Mouse (Mus musculus): ENCODE measurements around the gene H2-Aa. TPM values are rescaled to one million over a fixed set of nuclear protein-coding genes. Genes with fewer than 3 reads are reported as not detected.

Gene H2-Aa
- polyA plus RNA-seq, 1 experiment from 2014 or later = not detected

DNA sequence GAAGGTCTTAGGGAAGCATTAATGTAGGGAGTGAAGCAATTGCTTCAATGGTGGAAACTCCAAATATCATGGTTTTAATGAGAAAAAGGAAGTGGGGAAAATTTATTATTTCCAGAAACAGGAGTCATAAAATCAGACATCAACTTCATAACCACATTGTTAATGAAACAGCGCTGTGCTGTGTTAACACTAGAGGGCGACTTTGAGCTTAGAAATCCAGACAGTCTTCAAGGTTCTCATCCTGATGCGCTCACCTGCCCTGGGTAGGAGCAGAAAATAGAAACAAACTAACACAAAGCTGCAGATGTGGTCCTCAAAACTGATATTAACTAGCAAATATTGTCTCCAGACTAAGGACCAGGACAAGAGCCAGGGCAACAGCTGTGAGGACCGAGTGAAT is 37.7 kb downstream of the H2-Aa start:
- WGBS = 25% methylated on average over 4 of the region's 4 CpGs
- no peaks in the 10 kb centered on the region for H3K27me3 ChIP-seq (ENCODE audit: insufficient read depth, poor library complexity, severe bottlenecking)
- H3K36me3 ChIP-seq = no peaks in the 10 kb centered on the region
- DNase-seq (ENCODE audit: low spot score) = peak; percentile 44
- no peak overlapping the region for H3K4me3 ChIP-seq
- H3K27ac ChIP-seq = no peak overlapping the region
- H3K4me1 ChIP-seq (replicated peaks) = no peaks in the 10 kb centered on the region
- no peaks in the 10 kb centered on the region for H3K9me3 ChIP-seq

DNA sequence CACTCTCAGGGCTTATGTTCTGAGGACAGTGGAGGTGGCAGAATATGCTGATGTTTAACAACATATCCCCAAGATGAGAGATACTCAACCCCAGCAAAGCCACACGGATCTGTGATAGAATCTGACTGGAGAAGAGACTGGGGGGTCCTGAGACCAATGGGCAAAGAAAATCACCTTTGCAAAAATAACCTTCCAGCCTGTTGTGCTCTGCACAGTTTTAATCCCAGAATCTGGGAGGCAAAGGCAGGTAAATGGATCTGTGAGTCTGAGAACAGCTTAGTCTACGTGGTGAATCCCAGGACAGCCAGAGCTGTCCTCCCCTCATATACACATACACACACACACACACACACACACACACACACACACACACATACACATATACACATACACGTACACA is 38.3 kb downstream of the H2-Aa start:
- Histone ChIP-seq H3K27me3 (ENCODE audit: insufficient read depth, poor library complexity, severe bottlenecking) (no peaks in the 10 kb centered on the region), H3K27ac (no peak overlapping the region), H3K4me3 (no peak overlapping the region), H3K9me3 (no peaks in the 10 kb centered on the region), H3K4me1 (replicated peaks) (no peaks in the 10 kb centered on the region), H3K36me3 (no peaks in the 10 kb centered on the region)
- 49% methylated on average over 3 of the region's 3 CpGs for WGBS
- DNase-seq (ENCODE audit: low spot score) = no peak

DNA sequence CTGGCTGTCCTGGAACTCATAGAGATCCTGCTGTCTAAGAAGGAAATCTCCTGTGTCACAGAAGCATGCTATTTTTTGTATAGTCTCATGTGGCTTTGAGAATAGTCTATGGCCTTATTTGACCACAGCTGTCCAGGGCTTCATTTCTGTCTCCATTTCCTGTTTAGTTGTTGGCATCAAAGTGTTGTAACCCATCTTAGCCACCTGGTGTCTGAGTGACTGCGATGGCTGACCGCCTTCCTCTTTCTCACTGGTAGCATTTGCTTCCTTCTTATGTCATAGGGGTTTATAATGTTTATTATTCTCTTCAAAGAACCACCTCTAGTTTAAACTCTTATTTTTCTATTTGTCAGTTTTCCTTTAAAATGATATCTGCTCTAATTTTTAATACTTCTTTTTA is 38.9 kb downstream of the H2-Aa start:
- Histone ChIP-seq H3K36me3 (no peaks in the 10 kb centered on the region), H3K4me1 (replicated peaks) (no peaks in the 10 kb centered on the region), H3K9me3 (no peaks in the 10 kb centered on the region), H3K4me3 (no peak overlapping the region), H3K27me3 (ENCODE audit: insufficient read depth, poor library complexity, severe bottlenecking) (no peaks in the 10 kb centered on the region), H3K27ac (no peak overlapping the region)
- 83% methylated on average over 2 of the region's 2 CpGs for WGBS
- DNase-seq (ENCODE audit: low spot score) = no peak

DNA sequence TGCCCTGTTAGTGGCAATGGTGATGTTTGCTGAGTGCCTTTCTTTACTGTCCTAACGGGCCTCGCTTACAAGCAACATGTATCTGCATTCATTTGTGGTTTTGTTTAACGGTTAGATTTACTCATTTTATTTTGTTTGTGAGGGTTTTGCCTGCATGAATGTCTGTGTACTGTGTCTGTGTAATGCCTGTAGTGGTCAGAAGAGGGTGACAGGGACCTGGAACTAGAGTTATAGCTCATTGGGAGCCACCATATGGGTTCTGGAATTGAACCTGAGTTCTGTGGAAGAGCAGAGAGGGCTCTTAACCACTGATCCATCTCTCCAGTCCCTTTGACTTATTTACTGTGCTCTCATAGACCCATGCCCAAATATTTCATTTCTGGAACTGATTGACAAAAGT is 40.6 kb downstream of the H2-Aa start:
- WGBS = 89% methylated on average over 3 of the region's 3 CpGs
- no peaks in the 10 kb centered on the region for H3K27me3 ChIP-seq (ENCODE audit: insufficient read depth, poor library complexity, severe bottlenecking)
- H3K4me1 ChIP-seq (replicated peaks) = no peaks in the 10 kb centered on the region
- H3K36me3 ChIP-seq = no peaks in the 10 kb centered on the region
- H3K27ac ChIP-seq = no peak overlapping the region
- no peak overlapping the region for H3K4me3 ChIP-seq
- no peak for DNase-seq (ENCODE audit: low spot score)
- H3K9me3 ChIP-seq = 0 out of 2 replicates have a peak, but pooled peaks cover 2% of the 10 kb centered on the region

DNA sequence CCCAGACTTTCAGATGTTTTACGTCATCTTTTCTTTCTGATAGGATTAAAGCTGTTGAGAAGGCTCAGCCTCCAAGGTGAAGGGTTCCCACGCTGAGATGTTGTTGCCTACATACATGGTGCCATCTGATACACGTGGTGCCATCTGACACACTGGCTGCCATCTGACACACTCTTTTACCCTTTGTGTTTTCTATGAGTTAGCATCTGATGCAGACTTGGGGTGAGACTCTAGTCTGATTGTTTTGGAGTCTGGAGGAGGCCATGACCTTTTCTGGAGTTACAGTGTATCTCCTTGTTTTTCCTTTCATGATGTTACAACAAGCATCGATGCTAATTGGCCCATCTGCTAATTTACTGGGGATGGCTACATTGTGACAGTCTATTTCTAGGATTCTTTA is 43.0 kb downstream of the H2-Aa start:
- Histone ChIP-seq H3K4me3 (no peak overlapping the region), H3K36me3 (no peaks in the 10 kb centered on the region), H3K27me3 (ENCODE audit: insufficient read depth, poor library complexity, severe bottlenecking) (no peaks in the 10 kb centered on the region), H3K27ac (no peak overlapping the region), H3K4me1 (replicated peaks) (no peaks in the 10 kb centered on the region), H3K9me3 (peaks cover 7% of the 10 kb centered on the region; the same call in 1 of the 2 replicates)
- no peak for DNase-seq (ENCODE audit: low spot score)
- WGBS = 81% methylated on average over 4 of the region's 4 CpGs

DNA sequence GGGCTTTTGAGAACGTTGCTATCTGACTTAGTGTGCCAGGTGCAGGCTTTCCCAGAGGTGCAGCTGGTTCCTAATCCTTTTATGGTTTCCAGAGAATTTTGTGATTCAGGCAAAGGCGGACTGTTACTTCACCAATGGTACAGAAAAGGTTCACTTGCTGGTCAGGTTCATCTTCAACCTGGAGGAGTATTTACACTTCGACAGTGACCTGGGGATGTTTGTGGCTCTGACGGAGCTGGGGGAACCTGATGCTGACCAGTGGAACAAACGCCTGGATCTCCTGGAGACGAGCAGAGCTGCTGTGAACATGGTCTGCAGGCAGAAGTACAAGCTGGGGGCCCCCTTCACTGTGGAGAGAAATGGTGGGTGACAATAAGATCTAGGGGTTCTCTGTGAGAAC is 46.7 kb downstream of the H2-Aa start:
- no peak for DNase-seq (ENCODE audit: low spot score)
- Histone ChIP-seq H3K27ac (no peak overlapping the region), H3K4me1 (replicated peaks) (no peaks in the 10 kb centered on the region), H3K27me3 (ENCODE audit: insufficient read depth, poor library complexity, severe bottlenecking) (no peaks in the 10 kb centered on the region), H3K4me3 (no peak overlapping the region), H3K9me3 (peaks cover 7% of the 10 kb centered on the region; the same call in 1 of the 2 replicates), H3K36me3 (no peaks in the 10 kb centered on the region)
- 80% methylated on average over 6 of the region's 6 CpGs for WGBS

DNA sequence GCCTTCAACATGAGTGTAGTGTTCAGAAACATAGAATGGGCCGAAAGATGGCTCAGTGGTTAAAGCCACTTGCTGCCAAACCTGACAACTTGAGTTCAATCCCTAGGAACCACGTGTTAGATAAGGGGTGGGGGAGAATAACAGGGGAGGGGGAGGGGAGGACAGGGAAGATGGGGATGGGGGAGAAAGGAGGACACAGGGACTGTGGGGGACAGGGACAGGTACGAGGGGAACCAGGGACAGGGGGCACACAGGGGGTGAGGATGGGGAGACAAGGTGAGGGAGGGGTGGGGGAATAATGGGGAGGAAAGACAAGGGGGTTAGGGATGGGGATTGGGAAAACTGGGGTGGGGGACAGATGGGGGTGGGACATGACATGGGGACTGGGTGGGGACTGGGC is 47.3 kb downstream of the H2-Aa start:
- Histone ChIP-seq H3K9me3 (peaks cover 7% of the 10 kb centered on the region; the same call in 1 of the 2 replicates), H3K36me3 (no peaks in the 10 kb centered on the region), H3K27ac (no peak overlapping the region), H3K4me1 (replicated peaks) (no peaks in the 10 kb centered on the region), H3K4me3 (no peak overlapping the region), H3K27me3 (ENCODE audit: insufficient read depth, poor library complexity, severe bottlenecking) (no peaks in the 10 kb centered on the region)
- 76% methylated on average over 3 of the region's 3 CpGs for WGBS
- no peak for DNase-seq (ENCODE audit: low spot score)

DNA sequence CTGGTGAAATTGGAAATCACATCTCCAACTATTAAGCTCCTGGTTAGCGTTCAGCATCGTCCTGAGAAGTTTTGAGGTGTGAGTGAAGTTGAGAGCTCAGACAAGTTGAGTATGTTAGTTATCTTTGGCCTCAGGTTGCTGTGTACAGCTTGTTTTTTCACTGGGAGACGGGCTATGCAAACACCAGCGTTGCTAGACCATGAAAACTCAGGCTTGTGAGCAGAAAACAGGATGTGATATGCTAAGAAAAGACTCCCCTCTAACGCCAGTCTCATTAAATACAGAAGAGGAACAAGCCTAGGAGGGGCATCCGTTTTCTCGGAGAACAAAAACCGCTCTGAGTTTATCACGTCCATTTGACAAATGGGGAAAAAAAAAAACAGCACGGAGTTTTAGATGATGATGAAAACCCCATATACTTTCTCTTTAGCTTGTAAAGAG is 48.0 kb downstream of the H2-Aa start:
- Histone ChIP-seq H3K4me3 (no peak overlapping the region), H3K9me3 (peaks cover 7% of the 10 kb centered on the region; the same call in 1 of the 2 replicates), H3K27ac (no peak overlapping the region), H3K4me1 (replicated peaks) (no peaks in the 10 kb centered on the region), H3K27me3 (ENCODE audit: insufficient read depth, poor library complexity, severe bottlenecking) (no peaks in the 10 kb centered on the region), H3K36me3 (no peaks in the 10 kb centered on the region)
- no peak for DNase-seq (ENCODE audit: low spot score)
- WGBS = 79% methylated on average over 10 of the region's 10 CpGs

DNA sequence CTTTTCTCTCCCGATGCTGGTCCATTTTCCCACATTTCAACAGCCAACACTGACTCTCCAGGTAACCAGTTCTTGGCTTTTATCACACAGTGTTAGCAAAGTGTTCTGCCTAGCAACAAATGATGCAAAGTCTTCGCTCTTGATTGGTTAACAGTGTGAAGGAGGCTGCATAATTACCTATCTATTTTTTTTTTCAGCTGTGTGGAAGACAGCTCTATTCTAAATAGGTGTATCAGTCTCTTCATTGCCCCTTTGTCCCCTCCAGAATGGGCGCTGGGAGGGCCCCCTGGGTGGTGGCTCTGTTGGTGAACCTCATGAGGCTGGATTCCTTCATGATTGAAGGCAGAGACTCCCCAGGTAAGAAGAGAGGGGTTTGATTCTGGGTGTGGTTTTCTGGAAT is 48.9 kb downstream of the H2-Aa start, which contains the start of gene H2-Ob:
Gene H2-Ob (plus strand): TSS at position 198 of the 400 bp plus-strand sequence.
- Histone ChIP-seq H3K4me1 (replicated peaks) (no peaks in the 10 kb centered on the region), H3K4me3 (no peak within 1 kb of the TSS), H3K27ac (no peak within 1 kb of the TSS), H3K36me3 (no peaks in the 10 kb centered on the region), H3K27me3 (ENCODE audit: insufficient read depth, poor library complexity, severe bottlenecking) (no peaks in the 10 kb centered on the region), H3K9me3 (peaks cover 7% of the 10 kb centered on the region; the same call in 1 of the 2 replicates)
- WGBS = 54% methylated on average over 3 of the region's 3 CpGs
- DNase-seq (ENCODE audit: low spot score) = no peak

DNA sequence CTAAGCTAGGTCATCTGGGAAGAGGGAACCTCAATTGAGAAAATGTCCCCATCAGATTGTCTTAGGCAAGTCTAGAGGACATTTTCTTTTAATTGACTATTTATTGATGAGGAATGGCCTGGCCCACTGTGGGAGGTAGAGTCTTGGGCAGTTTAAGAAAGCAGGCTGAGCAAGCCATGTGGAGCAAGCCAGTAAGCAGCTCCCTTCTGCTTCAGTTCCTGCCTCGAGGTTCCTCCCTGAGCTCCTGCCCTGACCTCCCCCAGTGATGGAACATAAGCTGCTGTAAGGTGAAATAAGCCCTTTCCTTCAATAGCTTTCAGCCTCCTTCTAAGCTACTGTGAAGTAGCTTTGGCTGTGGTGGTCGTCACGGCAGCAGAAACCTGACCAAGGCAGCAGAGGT is 49.9 kb downstream of the H2-Aa start:
- peaks cover 10% of the 10 kb centered on the region; the same call in 1 of the 2 replicates for H3K9me3 ChIP-seq
- DNase-seq (ENCODE audit: low spot score) = no peak
- no peak overlapping the region for H3K4me3 ChIP-seq
- no peaks in the 10 kb centered on the region for H3K27me3 ChIP-seq (ENCODE audit: insufficient read depth, poor library complexity, severe bottlenecking)
- 85% methylated on average over 3 of the region's 3 CpGs for WGBS
- H3K36me3 ChIP-seq = no peaks in the 10 kb centered on the region
- H3K4me1 ChIP-seq (replicated peaks) = no peaks in the 10 kb centered on the region
- H3K27ac ChIP-seq = no peak overlapping the region

DNA sequence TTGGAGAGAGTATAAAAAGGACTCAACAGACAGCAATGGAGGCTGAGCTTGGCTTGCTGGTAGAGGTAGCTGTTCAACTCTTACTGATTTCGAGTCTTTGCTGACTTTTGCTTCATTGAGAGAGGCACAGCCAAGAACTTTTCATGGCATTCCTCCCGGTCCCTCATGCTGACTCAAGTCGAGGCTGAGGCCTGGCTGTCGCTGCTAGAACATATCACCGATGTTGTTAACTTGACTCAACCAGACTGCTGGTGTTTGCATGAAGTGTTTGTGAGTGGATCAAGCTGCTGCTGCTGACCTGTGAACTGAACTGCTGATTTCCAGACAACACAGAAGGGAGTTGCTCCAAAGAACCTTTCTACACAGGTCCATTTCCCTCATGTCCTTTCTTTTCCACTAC is 50.9 kb downstream of the H2-Aa start:
- peaks cover 5% of the 10 kb centered on the region; the same call in 1 of the 2 replicates for H3K9me3 ChIP-seq
- WGBS = 84% methylated on average over 5 of the region's 5 CpGs
- H3K27ac ChIP-seq = no peak overlapping the region
- no peak overlapping the region for H3K4me3 ChIP-seq
- DNase-seq (ENCODE audit: low spot score) = no peak
- no peaks in the 10 kb centered on the region for H3K36me3 ChIP-seq
- H3K27me3 ChIP-seq (ENCODE audit: insufficient read depth, poor library complexity, severe bottlenecking) = no peaks in the 10 kb centered on the region
- no peaks in the 10 kb centered on the region for H3K4me1 ChIP-seq (replicated peaks)

DNA sequence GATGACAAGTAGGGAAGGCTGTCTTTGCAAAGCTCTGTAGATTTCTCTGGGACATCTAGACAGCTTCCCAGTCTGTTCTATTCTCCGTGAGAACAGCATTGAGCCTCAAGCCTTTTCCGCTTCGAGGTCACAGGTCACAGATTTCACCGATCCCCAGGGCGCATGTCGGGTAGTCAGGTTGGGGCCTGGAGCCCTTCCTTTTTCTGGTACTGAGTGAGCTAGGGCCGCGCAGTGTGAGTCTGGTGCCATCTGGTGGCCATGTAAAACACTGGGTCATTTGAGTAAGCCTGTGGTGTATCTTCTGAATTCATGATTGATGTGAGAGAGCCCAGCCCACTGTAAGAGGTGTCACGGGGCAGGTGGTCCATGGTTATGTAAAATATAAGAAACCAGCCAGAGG is 52.7 kb downstream of the H2-Aa start:
- Histone ChIP-seq H3K4me1 (replicated peaks) (no peaks in the 10 kb centered on the region), H3K27ac (no peak overlapping the region), H3K36me3 (no peaks in the 10 kb centered on the region), H3K27me3 (ENCODE audit: insufficient read depth, poor library complexity, severe bottlenecking) (no peaks in the 10 kb centered on the region), H3K4me3 (no peak overlapping the region), H3K9me3 (0 out of 2 replicates have a peak, but pooled peaks cover 3% of the 10 kb centered on the region)
- 55% methylated on average over 9 of the region's 9 CpGs for WGBS
- peak; percentile 43 for DNase-seq (ENCODE audit: low spot score)

Measured in hindbrain, embryonic 10.5 days (tissue).